Mouse (Mus musculus): ENCODE results near the gene Prrt1. TPM values are rescaled to one million over a fixed set of nuclear protein-coding genes. Genes with fewer than 3 reads are reported as not detected.

Prrt1 gene
- total and polyA plus RNA-seq, 3 experiments, result 1.0 TPM; not detected in 2

- TF ChIP-seq NELFE (IDR thresholded peaks at IDR 0.05; ENCODE audit: low read depth, low read length), result no peak
- 0 out of 2 replicates have a peak, but pooled peaks have one; percentile 14 for TF ChIP-seq MAZ (IDR thresholded peaks at IDR 0.05; ENCODE audit: low read depth, low read length)
- TF ChIP-seq CHD1 (IDR thresholded peaks at IDR 0.05; ENCODE audit: low read depth, low read length), result no peak
- 0 out of 2 replicates have a peak, but pooled peaks have one; percentile 7 for TF ChIP-seq ZMIZ1 (IDR thresholded peaks at IDR 0.05; ENCODE audit: low read depth, low read length)
- 0 out of 2 replicates have a peak, but pooled peaks have one; percentile 4 for TF ChIP-seq TCF12 (IDR thresholded peaks at IDR 0.05; ENCODE audit: low read depth, low read length)
- no peak for TF ChIP-seq MXI1 (IDR thresholded peaks at IDR 0.05; ENCODE audit: low read depth, low read length)
- TF ChIP-seq SMC3 (IDR thresholded peaks at IDR 0.05; ENCODE audit: low read depth, low read length), result no peak
- TF ChIP-seq POLR2AphosphoS2 (IDR thresholded peaks at IDR 0.05; ENCODE audit: low read length), result no peak
- TF ChIP-seq CTCF (IDR thresholded peaks at IDR 0.05 in 2 of 3, conservative IDR thresholded peaks at IDR 0.05 in 1 of 3; ENCODE audit: control insufficient read depth in 1 of 3, insufficient read depth in 1 of 3, low read depth in 2 of 3, low read length in 3 of 3, poor library complexity in 1 of 3, severe bottlenecking in 1 of 3), result no peak
- TF ChIP-seq MYC (IDR thresholded peaks at IDR 0.05; ENCODE audit: low read depth, low read length), result no peak
- no peak for TF ChIP-seq ZNF384 (IDR thresholded peaks at IDR 0.05; ENCODE audit: low read depth, low read length)
- TF ChIP-seq MAX (IDR thresholded peaks at IDR 0.05; ENCODE audit: low read length), result no peak
- no peak for TF ChIP-seq GATA1 (IDR thresholded peaks at IDR 0.05; ENCODE audit: low read depth, low read length)
- no peak for TF ChIP-seq POLR2AphosphoS5 (IDR thresholded peaks at IDR 0.05; ENCODE audit: borderline replicate concordance, low read depth, low read length)
Measured at GRCm38 (mm10) chr17:34627943-34628643, 1.2 kb upstream of the Prrt1 start, which contains the start of gene Ppt2 (continued).

- peaks cover 16% of the 10 kb centered on the region for H3K79me2 ChIP-seq (ENCODE audit: control insufficient read depth, insufficient read depth, low read length, poor library complexity)
- H3K27me3 ChIP-seq (ENCODE audit: control insufficient read depth in 1 of 2, insufficient read depth in 2 of 2, low read length in 2 of 2), result no peaks in the 10 kb centered on the region; a peak in 1 of 4 replicates
- H3K4me1 ChIP-seq (ENCODE audit: control insufficient read depth in 1 of 2, insufficient read depth in 2 of 2, low read length in 2 of 2), result peaks cover 0 to 26% of the 10 kb centered on the region in 2 experiments; a peak in 3 of 4 replicates
- H3K4me3 ChIP-seq (ENCODE audit: control insufficient read depth in 1 of 2, insufficient read depth in 1 of 2, low read depth in 2 of 2, low read length in 2 of 2), result peak overlapping the region; percentile 61 to 91
- TF ChIP-seq MAZ (IDR thresholded peaks at IDR 0.05; ENCODE audit: low read depth, low read length) (no peak), RCOR1 (IDR thresholded peaks at IDR 0.05; ENCODE audit: low read depth, low read length) (no peak), POLR2AphosphoS2 (IDR thresholded peaks at IDR 0.05; ENCODE audit: low read length) (no peak), KAT2A (conservative IDR thresholded peaks at IDR 0.05; ENCODE audit: low read depth, low read length) (no peak), ELF1 (IDR thresholded peaks at IDR 0.05; ENCODE audit: low read depth, low read length) (no peak), MAX (IDR thresholded peaks at IDR 0.05; ENCODE audit: low read length) (no peak), MEF2A (IDR thresholded peaks at IDR 0.05; ENCODE audit: extremely low read depth, insufficient replicate concordance, low read depth, low read length, poor library complexity, severe bottlenecking) (no peak), MXI1 (IDR thresholded peaks at IDR 0.05; ENCODE audit: low read depth, low read length) (no peak), ZNF384 (IDR thresholded peaks at IDR 0.05; ENCODE audit: low read depth, low read length) (no peak), USF1 (IDR thresholded peaks at IDR 0.05; ENCODE audit: low read depth, low read length) (no peak), CHD2 (IDR thresholded peaks at IDR 0.05; ENCODE audit: low read length) (no peak), GATA1 (IDR thresholded peaks at IDR 0.05; ENCODE audit: low read depth, low read length) (no peak), NELFE (IDR thresholded peaks at IDR 0.05; ENCODE audit: low read depth, low read length) (no peak), POLR2A (IDR thresholded peaks at IDR 0.05; ENCODE audit: control insufficient read depth in 1 of 2, insufficient read depth in 1 of 2, low read depth in 1 of 2, low read length in 2 of 2, poor library complexity in 1 of 2) (no peak)
- H3K27ac ChIP-seq (ENCODE audit: control insufficient read depth, low read depth, low read length), result no peak overlapping the region
- H3K9me3 ChIP-seq (replicated peaks; ENCODE audit: insufficient read depth, low read length), result no peaks in the 10 kb centered on the region
- H3K9ac ChIP-seq (ENCODE audit: control insufficient read depth, low read depth, low read length, poor library complexity, severe bottlenecking), result peak overlapping the region; percentile 90
- peaks cover 0 to 11% of the 10 kb centered on the region in 2 experiments; a peak in 3 of 4 replicates for H3K36me3 ChIP-seq (ENCODE audit: control insufficient read depth in 1 of 2, insufficient read depth in 2 of 2, low read length in 2 of 2)
- DNase-seq (ENCODE audit: low read depth, low spot score), result peak; percentile 57
Measured at GRCm38 (mm10) chr17:34628644-34628967, 727 bp upstream of the Prrt1 start.

All from MEL (cell line).